Mouse (Mus musculus) frontal cortex, adult 2 months (tissue): ENCODE data around the gene Atp6v0e. TPM values are rescaled to one million over a fixed set of nuclear protein-coding genes. Genes with fewer than 3 reads are reported as not detected.

Experiments
- DNase-seq, 2 experiments: peaks; one replicate each; pipeline ENCODE4 v3.0.0; 2022; ENCODE audit warnings: low spot score in 1 of 2; ENCODE audit errors: extremely low spot score in 1 of 2
- polyA plus RNA-seq: library from polyadenylated mRNA; depleted of rRNA; stranded (reverse); fragments of >200 nt; gene quantifications from 2 replicates; pipeline ENCODE4 v1.2.3, GENCODE M21; 2012

The Atp6v0e gene
- polyA plus RNA-seq, 1 experiment = 80.9 TPM

- DNase-seq = no peak
These were observed 14.9 kb downstream of the Atp6v0e start for GRCm38 (mm10) chr17:26677711-26678637.

- DNase-seq = no peak
These were observed 18.2 kb downstream of the Atp6v0e start for GRCm38 (mm10) chr17:26681276-26681675.

- no peak for DNase-seq
These were observed 23.4 kb downstream of the Atp6v0e start for GRCm38 (mm10) chr17:26686334-26687000.

GRCm38 (mm10) chr17:26688795-26689735 is 26.0 kb downstream of the Atp6v0e start:
- DNase-seq = no peak

- no peak for DNase-seq
These were observed 26.8 kb downstream of the Atp6v0e start for GRCm38 (mm10) chr17:26689810-26690209.

- no peak for DNase-seq
These were observed 27.2 kb downstream of the Atp6v0e start for GRCm38 (mm10) chr17:26690236-26690635.

- DNase-seq = no peak
These were observed 28.1 kb downstream of the Atp6v0e start for GRCm38 (mm10) chr17:26691110-26691509.

GRCm38 (mm10) chr17:26693424-26693823 is 30.4 kb downstream of the Atp6v0e start:
- no peak for DNase-seq

- DNase-seq = no peak
These were observed 31.1 kb downstream of the Atp6v0e start for GRCm38 (mm10) chr17:26694171-26694570.

- no peak for DNase-seq
These were observed 32.2 kb downstream of the Atp6v0e start for GRCm38 (mm10) chr17:26695193-26695592.

- no peak for DNase-seq
These were observed 35.8 kb downstream of the Atp6v0e start for GRCm38 (mm10) chr17:26698846-26699245.

- DNase-seq = no peak
These were observed 37.0 kb downstream of the Atp6v0e start for GRCm38 (mm10) chr17:26699819-26700616.

- DNase-seq = no peak
These were observed 38.5 kb downstream of the Atp6v0e start for GRCm38 (mm10) chr17:26701565-26701964.

GRCm38 (mm10) chr17:26702621-26703020 is 39.6 kb downstream of the Atp6v0e start:
- DNase-seq = no peak

GRCm38 (mm10) chr17:26703671-26704070 is 40.6 kb downstream of the Atp6v0e start:
- DNase-seq = no peak

GRCm38 (mm10) chr17:26705463-26706359 is 42.7 kb downstream of the Atp6v0e start:
- no peak for DNase-seq

- no peak for DNase-seq
These were observed 44.0 kb downstream of the Atp6v0e start for GRCm38 (mm10) chr17:26707066-26707465.

GRCm38 (mm10) chr17:26708499-26708898 is 45.5 kb downstream of the Atp6v0e start:
- no peak for DNase-seq
